Mouse (Mus musculus) adrenal gland, postnatal 10 days (tissue): ENCODE measurements around the gene Mok. TPM values are rescaled to one million over a fixed set of nuclear protein-coding genes. Genes with fewer than 3 reads are reported as not detected.

Experiments
- DNase-seq: peaks from one replicate; pipeline ENCODE4 v3.0.0; 2021; ENCODE audit warnings: mixed read lengths
- total RNA-seq, 2 experiments: library from RNA; stranded (reverse); gene quantifications; 2 replicates each; pipeline ENCODE4 v1.2.3; 2021

Mok gene
- total RNA-seq, 2 experiments from 2014 or later = 1.4 to 1.6 TPM

- peak; percentile 93 for DNase-seq
Measured at GRCm38 (mm10) chr12:110850010-110850928, 9.5 kb upstream of the Mok start, which contains the start of gene Zfp839. Zfp839 (plus strand) TSS chr12:110850253.

DNA sequence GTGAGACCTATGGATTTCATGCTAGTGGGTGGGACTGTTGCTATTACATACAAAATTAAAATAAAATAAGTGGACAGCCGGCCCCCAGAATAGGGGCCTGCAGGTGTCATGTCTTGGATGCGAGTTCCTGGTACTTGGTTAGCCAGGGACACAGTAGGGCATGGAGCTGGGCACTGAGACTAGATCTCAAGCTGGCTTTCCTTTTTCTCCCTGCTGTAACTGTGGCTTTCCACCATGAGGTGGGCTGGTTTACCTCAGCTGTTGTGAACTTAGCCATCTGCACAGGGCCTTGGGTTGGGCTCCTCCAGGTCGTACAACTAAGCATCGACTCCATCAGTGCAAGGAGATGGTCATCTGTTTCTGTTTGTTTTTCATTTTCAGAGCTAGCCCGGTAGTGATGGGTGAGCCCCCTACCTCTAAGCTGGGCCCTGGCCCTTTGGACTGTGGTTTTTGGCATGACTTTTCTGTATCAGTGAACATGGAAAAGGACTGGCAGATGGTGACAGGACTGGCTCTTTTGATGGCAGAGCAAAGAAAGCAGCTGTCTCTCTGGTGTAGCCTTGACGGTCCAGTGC lies 5.5 kb upstream of the Mok start:
- no peak for DNase-seq

- DNase-seq = peak; percentile 95
Measured at GRCm38 (mm10) chr12:110845131-110845880, 4.6 kb upstream of the Mok start.

GRCm38 (mm10) chr12:110844227-110845130 lies 3.7 kb upstream of the Mok start:
- peak; percentile 58 for DNase-seq

GRCm38 (mm10) chr12:110843194-110844048 lies 2.7 kb upstream of the Mok start:
- DNase-seq = peak; percentile 91

DNA sequence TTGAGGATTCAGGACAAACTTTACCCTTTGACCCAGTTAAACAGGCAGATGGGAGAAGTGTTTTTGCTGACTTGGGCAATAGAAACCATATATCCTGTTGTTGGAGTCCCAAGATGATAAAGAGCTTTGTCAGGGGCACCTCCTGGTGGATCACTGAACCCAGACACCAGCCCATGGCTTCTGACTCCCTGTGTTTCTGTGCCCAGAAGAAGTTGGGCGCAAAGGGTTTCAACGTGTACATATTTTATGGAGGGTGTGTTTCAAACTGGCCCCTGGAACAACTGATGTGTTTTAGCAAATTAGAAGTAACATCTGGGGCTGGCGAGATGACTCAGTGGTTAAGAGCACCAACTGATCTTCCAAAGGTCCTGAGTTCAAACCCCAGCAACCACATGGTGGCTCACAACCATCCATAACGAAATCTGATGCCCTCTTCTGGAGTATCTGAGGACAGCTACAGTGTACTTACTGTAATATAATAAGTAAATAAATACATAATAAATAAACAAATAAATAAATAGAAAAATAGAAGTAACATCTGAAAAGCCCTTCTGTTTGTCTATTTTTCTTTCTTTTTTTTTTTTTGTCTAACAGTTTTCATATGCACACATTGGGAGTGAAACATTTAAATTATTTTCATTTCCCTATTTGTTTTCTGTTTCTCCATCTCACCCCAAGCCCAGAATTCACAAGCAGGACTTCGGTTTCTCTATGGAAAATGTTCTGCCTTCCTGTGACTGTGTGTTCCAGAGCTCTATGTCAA lies 1.2 kb upstream of the Mok start:
- no peak for DNase-seq

DNA sequence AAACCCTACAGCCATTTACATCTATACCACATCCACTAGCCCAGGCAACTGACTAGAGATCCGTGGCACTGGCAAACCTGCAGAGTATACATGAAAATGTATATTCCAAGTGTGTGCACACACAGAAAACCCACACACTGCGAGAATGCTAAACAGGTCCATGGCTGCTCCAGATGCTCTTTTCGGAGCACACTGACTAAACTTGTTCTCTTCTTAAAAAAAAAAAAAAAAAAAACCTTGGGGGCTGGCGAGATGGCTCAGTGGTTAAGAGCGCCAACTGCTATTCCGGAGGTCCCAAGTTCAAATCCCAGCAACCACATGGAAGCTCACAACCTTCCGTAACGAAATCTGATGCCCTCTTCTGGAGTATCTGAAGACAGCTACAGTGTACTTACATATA lies 2.9 kb downstream of the Mok start:
- no peak for DNase-seq

- DNase-seq = no peak
Measured at GRCm38 (mm10) chr12:110837192-110837841, 3.4 kb downstream of the Mok start.

DNA sequence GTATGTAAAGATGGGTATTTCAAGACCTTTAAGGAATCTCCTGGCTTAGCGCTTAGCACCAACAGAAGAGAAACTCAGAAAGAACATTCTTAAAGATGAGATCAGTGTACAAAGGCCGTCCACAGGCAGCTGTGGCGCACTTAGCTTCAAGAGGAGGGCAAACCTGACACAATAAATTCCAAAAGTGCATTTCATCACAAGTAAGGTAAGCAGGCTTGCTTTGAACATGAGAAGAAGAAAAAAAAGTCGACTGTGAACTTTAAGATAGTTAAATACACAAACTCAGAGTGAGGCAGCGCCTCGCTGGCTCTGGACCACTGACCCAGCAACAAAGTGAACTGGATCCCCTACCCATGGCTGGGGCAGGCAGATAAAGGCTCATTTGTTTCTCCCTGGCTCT lies 4.0 kb downstream of the Mok start:
- no peak for DNase-seq

GRCm38 (mm10) chr12:110835182-110835581 lies 5.6 kb downstream of the Mok start:
- no peak for DNase-seq

DNA sequence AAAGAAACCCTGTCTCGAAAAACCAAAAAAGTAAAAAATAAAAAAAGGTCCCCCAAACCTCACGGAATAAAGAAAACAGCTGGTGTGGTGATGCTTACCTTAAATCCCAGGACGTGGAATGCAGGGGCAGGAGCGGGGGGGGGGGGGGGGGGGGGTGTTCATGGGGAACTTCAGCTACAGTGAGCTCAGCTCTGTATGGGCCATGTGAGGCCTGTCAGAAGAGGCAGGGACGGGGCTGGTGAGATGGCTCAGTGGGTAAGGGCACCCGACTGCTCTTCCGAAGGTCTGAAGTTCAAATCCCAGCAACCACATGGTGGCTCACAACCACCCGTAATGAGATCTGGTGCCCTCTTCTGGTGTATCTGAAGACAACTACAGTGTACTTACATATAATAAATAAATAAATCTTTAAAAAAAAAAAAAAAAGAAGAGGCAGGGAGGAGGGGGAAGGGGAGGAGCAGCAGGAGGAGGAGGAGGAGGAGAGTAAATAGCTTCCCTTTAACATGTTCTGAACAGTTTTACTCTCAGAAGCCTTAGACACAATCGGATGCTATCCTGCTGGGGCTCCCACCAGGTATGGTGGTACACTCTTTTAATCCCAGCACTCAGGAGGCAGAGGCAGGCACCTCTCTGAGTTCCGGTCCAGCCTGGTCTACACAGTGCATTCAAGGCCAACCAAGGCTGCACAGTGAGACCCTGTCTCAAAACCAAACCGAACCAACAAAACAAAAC lies 10.3 kb downstream of the Mok start:
- DNase-seq = no peak

DNA sequence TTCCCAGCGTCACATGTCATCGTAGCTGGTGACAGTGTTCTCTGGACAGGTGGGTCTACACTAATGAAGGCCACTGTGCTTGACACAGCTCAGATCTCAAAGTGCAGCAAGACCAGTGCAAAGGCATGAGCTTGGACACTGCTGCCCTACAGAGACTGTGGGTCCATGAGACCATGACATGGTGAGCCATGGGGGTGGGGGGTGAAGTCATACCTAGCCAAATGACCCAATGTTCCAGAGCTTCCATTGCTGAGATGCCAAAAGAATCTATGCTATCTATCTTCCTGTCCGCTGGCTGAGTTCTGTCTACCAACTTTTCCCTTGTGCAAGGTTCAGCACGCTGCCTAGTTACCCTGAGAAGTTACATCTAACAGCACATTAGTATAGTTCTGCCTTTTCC lies 11.8 kb downstream of the Mok start:
- no peak for DNase-seq

DNA sequence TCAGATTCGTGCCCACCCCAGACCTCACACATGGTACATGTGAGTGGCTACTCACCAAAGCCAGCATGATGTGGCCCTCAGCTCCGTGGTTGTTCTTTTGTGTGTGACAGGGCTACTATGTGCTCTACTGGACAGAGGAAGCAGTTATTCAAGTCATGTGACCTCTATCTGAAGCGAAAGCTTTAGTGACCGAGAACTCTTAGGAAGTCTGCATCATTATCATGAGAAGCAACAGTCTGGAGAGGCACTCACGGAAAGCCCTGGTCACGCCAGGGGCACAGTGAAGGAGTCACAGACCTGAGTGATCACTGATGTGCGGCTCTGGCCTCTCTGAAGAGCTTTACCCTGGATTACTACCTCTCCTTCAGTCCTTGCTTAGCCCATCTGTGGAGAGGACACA lies 18.4 kb downstream of the Mok start:
- no peak for DNase-seq

DNA sequence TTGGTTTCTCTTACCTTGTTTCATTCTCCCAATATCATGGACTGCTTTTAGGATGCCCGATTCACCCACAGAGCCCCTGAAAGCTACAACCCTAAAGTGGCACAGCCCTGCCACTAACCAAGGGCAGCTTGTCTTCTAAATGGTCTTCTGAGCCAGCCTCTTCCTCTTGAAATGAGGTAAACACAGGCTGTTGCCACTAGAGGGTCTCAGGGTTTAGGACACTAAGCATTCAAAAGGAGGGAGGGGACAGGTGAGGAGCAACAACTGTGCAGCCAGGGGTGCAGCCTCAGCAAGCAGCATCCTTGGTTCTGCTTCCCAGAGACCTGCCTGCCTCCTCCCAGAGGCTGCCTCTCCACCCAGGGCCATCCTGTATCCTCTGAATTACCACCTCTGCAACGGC lies 19.0 kb downstream of the Mok start:
- DNase-seq = no peak

GRCm38 (mm10) chr12:110819367-110819766 lies 21.4 kb downstream of the Mok start:
- DNase-seq = no peak

DNA sequence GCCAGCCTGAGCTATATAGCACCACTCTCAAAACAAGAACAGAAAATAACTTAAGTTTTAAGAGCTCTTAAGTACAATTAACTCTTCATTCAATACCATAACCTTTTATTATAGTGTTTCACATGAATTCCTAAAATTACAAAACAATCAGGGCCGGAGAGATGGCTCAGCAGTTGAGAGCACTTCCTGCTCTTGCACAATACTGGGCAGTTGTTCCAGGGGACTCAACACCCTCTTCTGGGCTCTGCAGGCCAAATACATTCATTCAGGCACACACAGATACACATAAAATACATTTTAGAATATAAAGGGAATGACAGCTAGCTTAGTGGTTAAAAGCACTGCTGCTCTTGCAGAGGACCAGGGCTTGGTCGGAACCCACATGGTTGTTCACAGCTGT lies 23.9 kb downstream of the Mok start:
- no peak for DNase-seq

GRCm38 (mm10) chr12:110814924-110815323 lies 25.8 kb downstream of the Mok start:
- no peak for DNase-seq

DNA sequence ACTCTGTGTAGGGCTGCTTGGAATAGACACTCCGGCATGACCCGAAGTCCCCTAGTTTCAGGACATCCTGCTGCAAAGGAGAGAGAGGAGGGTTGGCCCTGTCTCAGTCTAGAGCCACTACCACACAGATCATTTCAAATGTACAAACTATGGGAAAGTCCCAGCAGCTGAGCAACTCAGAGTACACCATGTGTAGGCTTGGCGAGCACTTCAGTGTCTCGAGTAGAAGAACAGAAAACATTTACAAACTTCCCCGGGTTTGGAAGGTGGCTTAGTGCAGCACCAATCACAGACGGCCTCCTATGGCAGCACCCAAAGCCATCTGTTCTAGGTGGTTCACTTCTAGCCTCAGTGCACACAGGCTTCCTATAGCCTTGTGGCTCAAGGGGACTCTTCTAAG lies 27.1 kb downstream of the Mok start:
- DNase-seq = no peak

GRCm38 (mm10) chr12:110813132-110813531 lies 27.6 kb downstream of the Mok start:
- no peak for DNase-seq
